Mouse (Mus musculus) small intestine, adult 2 months (tissue): ENCODE measurements around the gene Glis3.

Source experiments
- CTCF ChIP-seq: fragments of 200-500 bp; IDR thresholded peaks from 2 replicates; pipeline ENCODE4 v1.5.1; 2012; ENCODE audit warnings: low read depth, mild to moderate bottlenecking, control low read depth, inconsistent platforms, low read length, moderate library complexity, mixed read lengths; ENCODE audit not compliant: insufficient replicate concordance, insufficient read length; ENCODE audit errors: extremely low read depth
- POLR2A ChIP-seq: fragments of 200-500 bp; IDR thresholded peaks from 2 replicates; pipeline ENCODE4 v1.6.1; 2012; ENCODE audit warnings: low read depth, mild to moderate bottlenecking, control low read depth, inconsistent platforms, low read length, moderate library complexity

DNA sequence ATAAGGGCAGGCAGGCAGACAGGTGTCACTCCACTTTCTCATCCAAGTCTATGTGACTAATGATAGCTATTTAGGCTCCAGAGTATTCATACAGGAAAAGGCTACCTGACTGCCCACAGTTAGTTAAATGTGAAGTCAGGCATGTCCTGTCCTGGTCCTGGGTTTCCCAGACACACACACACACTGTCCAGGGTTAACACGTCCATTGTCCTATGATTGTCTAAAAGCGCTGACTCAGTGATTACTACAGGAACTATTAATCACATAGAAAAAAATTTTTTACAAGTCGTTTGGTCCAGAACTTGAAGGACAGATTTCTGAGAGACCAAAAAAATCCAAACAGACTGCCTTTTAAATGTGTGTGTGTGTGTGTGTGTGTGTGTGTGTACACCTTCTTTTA, 157.6 kb downstream of the Glis3 start:
- no peak for TF ChIP-seq CTCF
- TF ChIP-seq POLR2A, result no peak
